Mouse (Mus musculus) R1 (cell line): ENCODE data around the gene Gm11011.
"Not testable (repeated sequence)": the region's sequence is repeated elsewhere in the genome, so short reads cannot be mapped to it uniquely, and the experiment has no call there.

ENCODE experiments used
- DNase-seq: peaks from one replicate; pipeline ENCODE4 v3.0.0-alpha.2; 2018; ENCODE audit warnings: low read depth, low spot score

The Gm11011 gene

DNA sequence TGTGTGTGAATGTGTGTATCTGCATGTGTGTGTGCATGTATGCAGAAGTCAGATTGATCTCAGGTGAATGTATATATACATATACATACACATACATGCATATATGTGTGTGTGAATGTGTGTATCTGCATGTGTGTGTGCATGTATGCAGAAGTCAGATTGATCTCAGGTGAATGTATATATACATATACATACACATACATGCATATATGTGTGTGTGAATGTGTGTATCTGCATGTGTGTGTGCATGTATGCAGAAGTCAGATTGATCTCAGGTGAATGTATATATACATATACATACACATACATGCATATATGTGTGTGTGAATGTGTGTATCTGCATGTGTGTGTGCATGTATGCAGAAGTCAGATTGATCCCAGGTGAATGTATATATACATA is at the start of gene Gm11011:
Gm11011 (minus strand) TSS at position 101 of the 400 bp plus-strand sequence.
- DNase-seq = not testable (repeated sequence)

DNA sequence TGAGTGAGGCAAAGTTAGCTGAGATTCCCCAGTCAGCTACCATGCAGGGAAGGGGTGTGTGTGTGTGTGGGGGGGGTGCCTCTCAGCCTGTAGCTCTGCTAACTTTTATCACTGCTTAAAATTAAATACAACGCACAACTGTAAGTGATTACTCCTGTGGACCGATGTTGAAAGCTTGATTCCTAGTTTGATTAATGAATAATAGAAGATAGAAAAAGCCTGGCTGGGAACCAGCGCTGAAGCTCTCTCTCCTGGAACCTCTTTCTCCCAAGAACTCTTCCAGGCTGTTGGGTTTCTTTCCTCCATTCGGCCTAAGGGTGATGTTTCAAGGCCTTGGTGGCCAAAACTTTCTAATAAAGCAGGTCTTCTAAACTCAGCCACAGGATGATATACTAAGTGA is 48.9 kb upstream of the Gm11011 start:
- no peak for DNase-seq

DNA sequence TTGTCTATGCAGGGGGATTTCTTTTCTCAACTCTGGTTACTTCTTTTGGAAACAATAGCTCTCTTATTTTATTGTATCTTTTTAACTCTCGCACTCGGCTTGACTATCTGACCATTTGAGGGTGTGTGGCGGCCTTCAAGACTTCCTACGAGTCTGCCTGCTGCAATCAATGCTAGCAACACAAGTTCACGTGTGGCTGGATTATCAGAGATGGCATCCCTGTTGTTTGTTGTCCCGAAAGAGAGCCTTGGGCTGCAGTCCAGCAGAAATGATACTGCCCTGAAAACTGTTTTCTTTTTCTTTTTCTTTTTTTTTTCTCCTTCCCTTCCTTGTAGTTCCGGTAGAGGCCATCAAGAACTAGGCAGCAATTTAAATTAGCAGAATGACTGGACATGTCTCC is 47.9 kb upstream of the Gm11011 start:
- DNase-seq = no peak

DNA sequence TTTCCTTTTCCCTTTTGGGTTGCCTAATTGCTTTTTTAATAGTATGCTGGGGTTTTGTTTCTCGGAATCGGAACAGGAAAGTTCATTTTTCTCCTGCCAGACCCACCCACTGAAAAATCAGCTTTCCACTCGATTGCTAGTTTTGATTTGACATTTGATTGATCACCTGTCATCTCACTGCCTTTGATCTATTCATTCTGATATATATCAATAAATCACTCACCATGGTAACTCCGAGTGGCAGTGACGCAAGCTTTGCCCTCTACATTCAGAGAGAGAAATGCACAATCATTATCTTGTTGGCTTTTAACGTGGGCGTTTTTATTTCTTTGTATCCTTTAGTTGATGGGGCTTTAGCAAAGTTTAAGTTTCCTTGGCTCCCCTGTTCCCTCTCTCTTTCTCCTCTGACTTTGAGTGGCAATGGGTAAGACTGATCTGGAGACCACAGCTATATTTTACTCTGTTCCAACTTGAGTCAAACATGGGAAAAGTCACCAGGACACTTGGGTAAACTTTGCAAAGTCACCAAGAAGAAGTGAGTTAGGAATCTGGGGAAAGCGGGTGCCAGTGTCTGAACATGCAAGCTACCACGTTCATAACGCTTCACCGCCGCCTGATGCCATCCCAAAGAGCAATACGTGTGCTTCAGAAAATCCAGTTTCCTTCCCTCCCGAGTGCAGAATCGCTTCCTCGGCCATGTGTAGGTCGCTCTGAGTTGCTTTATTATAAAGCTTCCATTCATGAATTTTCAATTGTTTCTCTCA is 47.3 kb upstream of the Gm11011 start:
- no peak for DNase-seq

DNA sequence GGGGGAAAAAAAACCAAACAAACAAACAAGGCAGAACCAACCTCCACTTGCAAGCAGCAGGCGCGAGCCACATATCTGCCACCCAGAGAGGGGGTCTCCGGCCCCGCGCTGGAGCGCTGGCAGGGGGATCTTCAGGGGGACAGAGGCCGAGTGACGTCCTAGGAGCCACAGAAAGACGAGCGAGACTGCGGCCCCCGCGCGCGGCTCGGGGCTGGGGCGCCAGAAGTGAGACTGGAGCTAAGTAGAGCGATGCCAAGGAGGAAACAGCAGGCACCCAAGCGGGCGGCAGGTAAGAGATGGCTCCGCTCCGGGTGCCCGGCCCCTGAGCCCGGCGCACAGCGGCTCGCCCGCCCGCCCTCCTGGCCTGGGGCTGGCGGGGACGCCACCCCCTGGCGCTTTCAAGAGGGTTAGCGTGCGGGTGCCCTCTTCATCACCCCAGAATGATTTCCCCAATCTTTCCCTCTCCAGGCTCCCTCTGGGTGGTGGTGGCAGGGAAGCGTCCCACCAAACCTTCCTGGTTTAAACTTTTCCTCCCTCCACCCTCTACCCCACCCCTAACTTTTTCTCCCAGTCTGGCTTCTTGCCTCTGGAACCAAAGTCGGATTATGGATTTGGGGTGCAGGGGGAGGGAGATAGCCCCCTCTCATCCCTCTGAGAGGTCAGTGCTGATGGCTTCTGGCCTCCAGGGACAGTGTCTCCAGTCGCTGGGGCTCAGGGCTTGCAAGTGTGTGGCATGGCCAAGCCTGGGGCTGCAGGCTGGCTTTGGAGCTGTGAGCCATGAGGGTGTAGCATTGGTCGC is 46.1 kb upstream of the Gm11011 start:
- peak; percentile 16 for DNase-seq

DNA sequence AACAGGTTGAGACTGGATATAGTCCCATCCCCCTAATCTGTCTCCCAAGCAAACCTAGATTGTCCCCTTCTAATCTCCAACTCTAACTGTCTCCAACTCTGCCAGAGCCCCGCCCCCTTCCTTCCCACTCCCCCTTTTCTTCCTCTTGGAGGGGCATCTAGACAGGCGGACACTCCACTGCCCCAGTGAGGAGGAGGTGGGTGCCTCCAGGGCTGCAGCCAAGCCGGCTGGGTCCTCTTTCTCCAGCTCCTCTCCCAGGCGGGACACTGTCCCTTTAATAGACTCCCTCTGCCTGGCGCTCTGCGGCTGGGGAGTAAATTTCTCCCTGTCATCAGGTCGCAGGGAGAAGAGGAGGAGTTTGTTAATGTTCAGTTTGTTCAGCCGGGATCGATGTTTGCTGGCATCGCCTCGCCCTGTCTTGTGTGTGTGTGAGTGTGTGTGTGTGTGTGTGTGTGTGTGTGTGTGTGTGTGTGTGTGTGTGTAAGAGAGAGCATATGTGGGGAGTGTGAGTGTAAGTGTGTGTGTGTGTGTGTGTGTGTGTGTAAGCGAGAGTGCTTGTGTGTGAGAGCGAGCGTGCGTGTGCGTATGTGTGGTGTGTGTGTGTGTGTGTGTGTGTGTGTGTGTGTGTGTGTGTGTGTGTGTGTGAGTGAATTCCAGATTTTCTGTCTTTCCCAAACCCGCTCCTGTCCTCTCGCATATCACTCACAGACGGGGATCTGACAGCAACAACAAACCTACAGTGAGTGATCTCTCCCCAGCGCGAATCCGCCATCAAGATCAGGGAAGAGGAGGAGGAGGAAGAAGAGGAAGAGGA is 45.0 kb upstream of the Gm11011 start, which contains the start of gene Tshz2:
Tshz2 (plus strand) TSS at position 676 of the 814 bp plus-strand sequence.
- peak; percentile 37 for DNase-seq

DNA sequence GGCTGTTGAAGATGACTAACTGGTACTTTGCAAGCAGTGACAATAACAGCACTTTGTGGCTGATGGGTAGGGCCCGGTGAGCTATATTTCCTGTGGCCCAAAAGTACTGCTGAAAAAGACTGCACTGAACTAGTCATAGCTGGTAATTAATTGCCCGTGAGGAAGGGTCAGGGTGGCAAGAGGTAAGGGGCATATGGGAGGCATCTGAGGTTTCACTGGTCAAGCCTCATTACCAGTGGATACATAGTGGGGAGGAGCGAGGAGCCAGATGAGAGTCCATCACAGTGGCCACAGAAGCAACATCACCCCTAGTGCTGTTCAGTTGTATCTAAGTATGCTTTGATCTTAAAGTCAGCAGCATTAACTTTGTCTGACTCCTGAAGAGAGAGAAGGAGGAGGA is 42.5 kb upstream of the Gm11011 start:
- no peak for DNase-seq

DNA sequence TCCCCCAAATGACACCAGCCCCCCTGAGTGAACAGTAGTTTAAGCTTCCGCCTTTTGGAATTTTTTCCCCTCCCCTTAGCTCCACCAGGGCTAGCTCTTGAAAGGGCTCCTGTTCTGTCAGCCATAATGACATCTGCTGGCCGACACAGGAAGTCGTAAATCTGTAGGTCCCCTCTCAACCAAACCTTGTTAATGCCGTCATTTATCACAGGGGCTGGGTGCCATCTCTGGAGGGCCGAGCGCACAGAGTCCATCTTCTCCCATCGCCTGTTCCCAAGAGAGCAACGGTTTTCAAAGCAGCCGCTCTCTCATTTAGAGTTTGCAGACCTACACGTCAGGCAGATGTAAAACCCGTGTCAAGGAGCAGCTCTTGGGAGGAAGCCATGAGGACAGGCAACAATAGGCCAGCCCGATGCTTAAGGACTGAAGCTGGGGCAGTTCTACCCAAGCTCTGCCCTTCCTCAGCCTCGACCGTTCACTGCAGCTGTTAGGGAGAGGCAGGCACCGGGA is 33.7 kb upstream of the Gm11011 start:
- peak; percentile 35 for DNase-seq

DNA sequence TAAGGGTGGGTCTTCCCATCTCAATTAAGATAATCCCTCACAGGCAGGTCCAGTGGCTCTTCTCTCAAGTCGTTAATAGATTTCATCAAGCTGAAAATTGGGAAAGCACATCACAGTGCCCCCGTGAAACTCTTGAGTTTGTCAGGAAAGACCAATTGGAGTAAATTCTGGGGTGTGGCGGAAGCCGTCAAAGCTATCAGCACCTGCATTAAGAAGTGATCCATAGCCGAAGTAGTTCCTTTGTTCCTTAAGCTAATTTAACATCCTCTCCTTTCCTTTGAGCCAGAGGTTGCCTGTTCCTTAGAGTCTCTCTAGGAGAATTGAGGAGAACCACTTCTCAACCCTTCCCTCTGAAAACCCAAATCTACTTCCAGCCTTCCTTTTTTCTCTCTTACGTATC is 28.5 kb upstream of the Gm11011 start:
- peak; percentile 23 for DNase-seq

DNA sequence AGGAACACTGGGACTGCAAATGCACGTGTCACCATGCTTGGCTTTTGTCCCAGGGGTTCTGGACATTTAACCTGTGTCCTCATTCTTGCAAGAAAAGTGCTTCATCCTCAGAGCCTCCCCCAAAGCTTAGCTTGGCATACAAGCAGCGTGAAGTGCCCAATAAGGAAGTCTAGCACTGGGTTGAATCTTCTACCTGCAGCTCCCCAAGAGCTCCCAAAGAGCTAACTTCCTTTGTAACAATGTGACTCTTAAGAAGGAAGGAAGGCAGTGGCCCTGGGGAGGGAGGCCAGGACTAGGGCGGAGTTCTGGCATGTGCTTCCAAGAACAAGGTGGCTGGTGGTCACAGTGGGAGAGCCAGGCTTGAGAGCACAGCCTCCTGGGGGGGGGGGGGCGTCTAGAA is 27.1 kb upstream of the Gm11011 start:
- no peak for DNase-seq

DNA sequence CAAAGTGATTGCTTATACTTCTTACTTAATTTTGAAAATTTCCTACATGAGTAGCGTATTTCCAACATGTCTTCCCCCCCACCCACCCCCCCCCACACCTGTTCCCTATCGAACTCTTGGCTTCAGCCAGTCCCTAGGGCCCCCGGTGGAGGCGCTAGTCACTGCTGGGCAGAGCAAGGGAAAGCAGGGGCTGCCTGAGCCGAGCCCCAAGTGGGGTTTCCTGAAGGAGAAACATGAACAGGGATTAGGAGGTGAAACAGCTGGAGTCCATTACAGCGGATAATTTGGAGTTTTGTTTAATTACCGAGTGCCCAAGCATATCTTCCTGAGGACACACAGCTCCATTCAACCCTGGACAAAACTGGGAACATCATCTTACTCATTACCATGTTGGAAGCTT is 24.0 kb upstream of the Gm11011 start:
- no peak for DNase-seq

DNA sequence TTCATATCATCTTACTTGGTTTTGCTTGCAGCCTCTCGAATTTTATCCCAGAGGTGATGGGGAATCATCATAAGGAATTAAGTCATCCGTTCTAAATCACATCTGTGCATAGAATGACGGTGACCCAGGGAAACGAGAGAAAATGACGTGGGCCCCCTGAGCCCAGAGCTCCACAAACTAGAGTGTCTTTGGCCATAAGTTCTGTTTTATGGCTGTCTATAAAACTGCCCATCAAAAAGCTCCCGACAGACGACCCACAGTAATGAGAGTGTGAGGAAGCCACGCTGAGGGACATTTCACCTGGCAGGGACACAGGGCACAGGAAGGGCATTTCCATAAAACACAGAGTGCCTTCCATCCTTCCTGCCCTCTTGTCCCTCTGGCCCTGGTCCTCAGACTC is 23.3 kb upstream of the Gm11011 start:
- no peak for DNase-seq

DNA sequence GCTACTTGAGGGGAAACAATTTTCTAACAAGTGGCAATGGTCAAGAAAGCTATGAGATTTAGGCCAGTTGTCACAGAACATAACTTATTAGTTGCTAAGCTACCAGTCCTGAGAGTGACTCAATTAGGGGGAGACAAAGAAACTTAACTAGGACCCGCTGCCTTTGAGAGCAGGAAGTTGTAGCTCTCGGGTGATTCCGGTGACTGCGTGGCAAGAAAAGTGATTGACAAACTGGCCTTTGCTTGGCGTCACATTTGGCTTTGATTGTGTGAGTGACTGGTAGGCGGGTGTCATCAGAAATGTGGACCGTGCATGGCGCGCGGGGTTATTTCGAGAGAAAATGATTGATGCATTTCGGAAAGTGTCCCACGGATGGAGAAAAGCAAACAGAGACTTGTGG is 22.4 kb upstream of the Gm11011 start:
- no peak for DNase-seq

DNA sequence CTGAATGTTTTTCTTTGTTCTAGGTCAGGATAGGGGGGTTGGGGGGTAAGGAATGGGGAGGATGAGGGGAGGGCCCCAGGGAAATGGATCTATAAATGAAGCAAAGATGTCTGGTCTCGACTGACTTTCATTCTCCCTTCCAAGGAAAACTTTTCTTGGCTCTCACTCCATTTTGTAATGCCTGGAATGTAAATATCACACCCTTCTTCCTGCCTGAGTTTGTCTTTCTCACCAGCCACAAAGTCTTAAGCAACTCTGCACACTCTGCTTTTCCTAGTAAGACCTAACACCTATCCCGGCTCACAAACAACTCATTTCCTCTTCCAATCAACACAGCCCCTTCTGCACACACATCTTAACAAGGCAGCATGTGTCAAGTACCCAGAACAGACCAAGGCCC is 20.2 kb upstream of the Gm11011 start:
- no peak for DNase-seq

DNA sequence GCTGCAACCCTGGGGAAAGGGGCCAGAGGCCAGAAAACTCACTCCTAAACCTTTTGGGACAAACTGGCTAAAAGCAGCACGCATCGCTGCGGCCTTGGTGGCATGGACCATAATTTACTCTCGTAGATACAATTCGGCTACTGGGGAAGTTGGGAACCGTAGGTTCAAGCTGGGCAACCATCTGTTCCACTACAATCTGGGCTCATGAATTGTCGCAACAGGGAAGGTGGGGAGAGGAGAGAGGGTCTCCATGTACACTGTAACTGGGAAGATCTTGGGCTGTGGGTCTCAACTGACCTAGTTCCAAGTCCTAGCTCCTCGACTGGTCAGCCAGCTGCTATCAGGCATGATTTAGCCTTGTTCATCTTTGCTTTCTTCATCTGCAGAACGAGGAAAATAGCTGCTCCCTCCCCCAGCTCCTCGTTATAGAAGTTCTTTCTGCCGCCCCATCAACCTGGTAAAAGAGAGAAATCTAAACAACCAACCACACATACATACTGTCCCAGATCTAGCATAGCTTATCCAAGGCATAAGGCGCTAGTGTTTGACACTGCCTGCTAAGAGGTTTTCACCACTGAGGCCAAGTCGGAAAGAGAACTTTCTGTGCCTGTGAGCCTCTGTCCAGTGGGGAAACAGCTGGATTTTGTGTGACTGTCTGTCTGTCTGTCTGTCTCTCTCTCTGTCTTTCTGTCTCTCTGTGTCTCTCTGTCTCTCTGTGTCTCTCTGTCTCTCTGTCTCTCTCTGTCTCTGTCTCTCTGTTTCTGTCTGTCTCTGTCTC is 19.5 kb upstream of the Gm11011 start:
- no peak for DNase-seq

DNA sequence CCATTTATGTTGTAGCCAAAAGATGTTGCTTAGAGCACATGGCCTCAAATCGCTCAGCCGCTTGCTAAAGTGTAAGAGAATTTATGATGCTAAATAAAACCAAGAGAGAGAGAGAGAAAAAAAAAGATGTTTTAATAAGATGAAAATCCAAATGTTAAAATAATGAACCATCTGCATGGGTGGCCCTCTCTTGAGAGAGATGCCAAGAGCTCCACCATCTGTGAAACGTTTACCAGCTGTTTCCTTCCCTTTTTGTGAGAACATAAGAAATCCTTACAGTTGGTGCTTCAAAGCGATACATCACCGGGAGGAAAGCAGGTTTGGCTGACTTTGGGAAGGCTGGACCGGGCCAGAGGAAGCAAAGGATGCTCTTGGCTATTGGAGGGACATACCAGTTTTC is 12.6 kb upstream of the Gm11011 start:
- no peak for DNase-seq

DNA sequence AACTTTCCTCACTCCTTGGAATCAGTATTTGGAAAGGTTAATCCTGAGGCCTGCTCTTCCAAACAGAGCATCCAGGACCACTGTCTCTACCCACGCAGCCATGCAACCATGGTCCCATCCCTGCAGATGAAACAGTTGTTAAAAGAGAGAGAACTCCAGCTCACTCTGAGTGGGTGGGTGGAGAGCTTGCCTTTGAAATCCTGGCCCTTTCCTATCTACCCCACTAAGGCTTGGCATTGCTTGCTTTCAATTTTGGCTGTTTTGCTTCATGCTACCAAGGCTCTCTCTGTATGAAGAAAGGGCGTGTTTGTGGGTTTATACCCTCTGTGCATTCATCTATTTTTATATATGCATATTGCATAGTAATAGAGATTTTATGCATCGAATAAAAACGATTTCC is 12.0 kb upstream of the Gm11011 start:
- DNase-seq = no peak

DNA sequence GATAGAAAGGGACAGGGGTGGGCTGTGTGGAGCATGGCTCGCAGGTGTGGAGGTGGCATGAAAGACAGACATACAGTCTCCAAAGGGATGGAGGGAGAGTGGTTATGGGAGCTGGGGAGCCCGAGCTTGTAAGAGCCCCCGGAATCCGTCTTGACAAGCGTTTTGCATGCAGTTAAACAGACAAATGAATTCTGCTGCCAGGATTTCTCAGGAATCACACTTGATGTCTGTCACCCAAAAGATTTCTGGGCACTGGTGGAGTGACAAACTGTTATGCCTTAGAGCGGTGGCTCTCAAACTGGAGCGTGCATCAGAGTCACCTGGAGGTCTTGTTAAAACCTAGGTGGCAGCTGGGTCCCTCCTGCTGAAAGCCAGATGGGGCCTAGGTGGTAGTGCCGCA is 10.4 kb upstream of the Gm11011 start:
- DNase-seq = no peak

DNA sequence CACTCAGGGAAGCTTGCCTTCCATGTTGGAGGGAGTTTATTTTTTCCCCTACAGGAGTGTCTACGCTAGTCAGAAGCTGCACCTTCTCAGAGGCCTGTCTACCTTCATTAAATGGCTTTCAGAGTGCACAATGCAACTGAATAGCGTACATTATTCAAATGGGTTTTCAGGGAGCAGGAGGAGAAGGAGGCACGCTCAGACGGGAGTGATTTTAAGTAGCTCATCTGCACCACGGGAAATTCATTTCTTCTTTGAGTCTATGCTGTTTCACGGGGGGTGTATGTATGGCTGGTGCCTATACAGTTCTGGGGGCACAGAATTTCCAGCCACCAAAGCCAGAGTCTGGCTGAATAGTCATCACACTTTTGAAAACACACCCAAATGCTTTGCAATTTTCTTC is 9.8 kb upstream of the Gm11011 start:
- no peak for DNase-seq

DNA sequence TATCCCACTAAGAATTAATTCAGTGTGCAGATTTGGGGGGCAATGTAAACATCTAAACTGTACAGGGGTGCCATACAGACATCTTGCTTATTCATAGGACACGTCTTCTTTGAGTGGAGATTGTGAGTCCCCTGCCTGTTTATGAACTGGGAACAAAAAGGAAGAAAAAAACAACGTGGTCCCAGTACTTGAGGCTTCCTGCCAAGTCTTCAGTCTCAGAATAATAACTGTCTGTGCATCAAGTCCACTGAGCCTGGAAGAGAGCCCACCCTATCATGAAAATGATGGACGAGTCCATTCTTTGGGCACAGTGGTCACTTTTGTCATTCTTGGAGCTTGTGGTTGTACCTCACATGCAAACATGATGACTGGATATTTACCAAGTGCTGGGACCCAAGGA is 6.2 kb upstream of the Gm11011 start:
- DNase-seq = no peak

DNA sequence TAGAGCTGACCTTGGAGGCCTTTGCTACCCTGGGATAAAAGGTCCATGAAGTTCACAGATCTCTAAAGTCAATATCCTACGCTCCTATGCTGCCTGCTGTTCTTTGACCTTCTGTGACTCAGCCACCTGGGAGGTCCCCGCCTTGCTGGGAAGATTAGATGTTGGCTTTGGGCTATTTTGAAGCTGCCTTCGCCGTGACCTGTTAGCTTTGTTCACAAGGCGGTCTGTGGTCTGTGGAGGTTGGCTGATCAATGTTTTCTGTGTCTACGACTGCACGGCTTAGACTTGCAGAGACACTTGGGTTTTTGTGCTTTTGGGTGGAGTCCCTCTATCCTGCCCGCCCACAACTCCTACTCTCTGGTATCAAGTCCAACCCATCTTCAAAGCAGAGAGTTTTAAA is 2.9 kb upstream of the Gm11011 start:
- DNase-seq = peak; percentile 11
